Mouse (Mus musculus) heart, postnatal 0 days (tissue): ENCODE data around the gene Tmie.

ENCODE experiments used
- CTCF ChIP-seq: IDR thresholded peaks from 2 replicates; pipeline ENCODE4 v1.5.1; 2016; ENCODE audit warnings: antibody characterized with exemption, control low read depth, low read depth
- EP300 ChIP-seq: IDR thresholded peaks from 2 replicates; pipeline ENCODE4 v1.6.1; 2016; ENCODE audit warnings: antibody characterized with exemption, low read depth

GRCm38 (mm10) chr9:110825426-110825825 is 54.5 kb downstream of the Tmie start:
- TF ChIP-seq CTCF: no peak
- no peak for TF ChIP-seq EP300
